Mouse (Mus musculus) midbrain, embryonic 13.5 days (tissue): ENCODE measurements around the gene Phf7. TPM values are rescaled to one million over a fixed set of nuclear protein-coding genes. Genes with fewer than 3 reads are reported as not detected.
A peak's percentile ranks its signal among the peaks of the same experiment; 100 is the strongest.

Experiments
- ATAC-seq: fragments of 200-750 bp; cut with Nextera tagmentation; 2 replicates; pipeline ENCODE4 v1.8.0; 2017; ENCODE audit warnings: mild to moderate bottlenecking, moderate TSS enrichment, moderate library complexity
- H3K27ac ChIP-seq: fragments of 300-500 bp; sonication (generic); 2 replicates; pipeline ENCODE4 v1.5.1; 2015; ENCODE audit warnings: inconsistent platforms, mild to moderate bottlenecking, moderate library complexity
- H3K27me3 ChIP-seq: fragments of 300-500 bp; sonication (generic); 2 replicates; pipeline ENCODE4 v1.6.1; 2015; ENCODE audit warnings: mild to moderate bottlenecking, inconsistent platforms
- H3K36me3 ChIP-seq: fragments of 300-500 bp; sonication (generic); 2 replicates; pipeline ENCODE4 v1.6.1; 2015; ENCODE audit warnings: mild to moderate bottlenecking, inconsistent platforms
- H3K4me1 ChIP-seq: fragments of 300-500 bp; sonication (generic); replicated peaks from 2 replicates; pipeline ENCODE4 v1.6.1; 2015; ENCODE audit warnings: inconsistent platforms
- H3K4me2 ChIP-seq: fragments of 300-500 bp; sonication (generic); replicated peaks from 2 replicates; pipeline ENCODE4 v1.6.1; 2015; ENCODE audit warnings: moderate library complexity, mild to moderate bottlenecking, inconsistent platforms
- H3K4me3 ChIP-seq: fragments of 300-500 bp; sonication (generic); replicated peaks from 2 replicates; pipeline ENCODE4 v1.5.1; 2015; ENCODE audit warnings: mild to moderate bottlenecking, inconsistent platforms
- H3K9ac ChIP-seq: fragments of 300-500 bp; sonication (generic); replicated peaks from 2 replicates; pipeline ENCODE4 v1.6.1; 2015; ENCODE audit warnings: mild to moderate bottlenecking, inconsistent platforms
- H3K9me3 ChIP-seq: fragments of 300-500 bp; sonication (generic); 2 replicates; pipeline ENCODE4 v1.6.1; 2016; ENCODE audit warnings: mild to moderate bottlenecking, inconsistent platforms
- WGBS: fragments of 180-500 bp; shearing (Covaris S2); methylation state at CpG from one replicate; pipeline ENCODE4 v1.1.7; 2015; 5-methylcytosine and 5-hydroxymethylcytosine counted together
- polyA plus RNA-seq: library from polyadenylated mRNA; unstranded; fragments of >200 nt; fragmentation: Nextera tagmentation; extraction: Ambion mirVana; gene quantifications from 2 replicates; pipeline ENCODE4 v1.2.1, GENCODE M21; 2015

The Phf7 gene
- polyA plus RNA-seq, 1 experiment from 2014 or later = 13.2 TPM

- Histone ChIP-seq H3K4me1 (peaks cover 29% of the 10 kb centered on the region), H3K27me3 (no peaks in the 10 kb centered on the region), H3K4me3 (no peak overlapping the region), H3K36me3 (peaks cover 88% of the 10 kb centered on the region), H3K27ac (no peak overlapping the region), H3K4me2 (no peak overlapping the region), H3K9me3 (no peaks in the 10 kb centered on the region), H3K9ac (no peak overlapping the region)
- no peak for ATAC-seq
- WGBS = 95% methylated on average over 7 of the region's 7 CpGs
These were observed 57.3 kb downstream of the Phf7 start for GRCm38 (mm10) chr14:31193791-31194190.

- Histone ChIP-seq H3K4me2 (no peak overlapping the region), H3K27me3 (no peaks in the 10 kb centered on the region), H3K27ac (no peak overlapping the region), H3K9me3 (no peaks in the 10 kb centered on the region), H3K4me3 (no peak overlapping the region), H3K4me1 (peaks cover 16% of the 10 kb centered on the region), H3K9ac (no peak overlapping the region), H3K36me3 (peaks cover 95% of the 10 kb centered on the region)
- no peak for ATAC-seq
- 88% methylated on average over 2 of the region's 2 CpGs for WGBS
These were observed 59.2 kb downstream of the Phf7 start for GRCm38 (mm10) chr14:31191936-31192335.

DNA sequence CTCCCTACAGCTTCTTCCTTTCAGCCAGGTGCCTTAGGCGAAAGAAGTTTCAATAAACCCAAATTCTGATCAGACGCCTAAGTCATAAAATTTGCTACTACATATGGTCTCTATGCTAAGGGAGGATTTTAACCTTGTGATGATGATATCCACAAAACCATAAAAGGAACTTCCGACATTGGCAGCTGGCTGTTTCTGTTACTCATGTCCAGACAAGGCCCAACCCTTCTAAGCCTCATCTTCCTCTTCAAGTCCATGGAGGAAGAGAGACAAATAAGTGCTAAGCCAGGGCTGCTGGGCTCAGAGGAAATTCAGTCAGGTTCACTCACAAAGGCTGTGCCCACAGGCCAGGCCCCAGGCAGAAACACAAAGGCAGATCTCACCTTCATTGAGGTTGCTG lies 61.8 kb downstream of the Phf7 start:
- H3K4me1 ChIP-seq = peaks cover 16% of the 10 kb centered on the region
- H3K36me3 ChIP-seq = peaks cover 98% of the 10 kb centered on the region
- H3K4me3 ChIP-seq = no peak overlapping the region
- no peaks in the 10 kb centered on the region for H3K27me3 ChIP-seq
- no peaks in the 10 kb centered on the region for H3K9me3 ChIP-seq
- no peak overlapping the region for H3K9ac ChIP-seq
- ATAC-seq = no peak
- WGBS = 90% methylated on average over 3 of the region's 3 CpGs
- no peak overlapping the region for H3K4me2 ChIP-seq
- H3K27ac ChIP-seq = peak overlapping the region; percentile 54; the same call in 1 of the 2 replicates

- Histone ChIP-seq H3K4me2 (no peak overlapping the region), H3K9ac (no peak overlapping the region), H3K36me3 (peaks cover 99% of the 10 kb centered on the region), H3K27ac (0 out of 2 replicates have a peak overlapping the region, but pooled peaks have one; percentile 51), H3K27me3 (no peaks in the 10 kb centered on the region), H3K9me3 (no peaks in the 10 kb centered on the region), H3K4me1 (peaks cover 16% of the 10 kb centered on the region), H3K4me3 (no peak overlapping the region)
- ATAC-seq = peak; percentile 85
- WGBS = 39% methylated on average over 6 of the region's 6 CpGs
These were observed 62.3 kb downstream of the Phf7 start for GRCm38 (mm10) chr14:31188771-31189181.

Other genes starting within 250 kb of the Phf7 start
- 58.5 and 60.1 TPM in 2 replicates for gene Glt8d1, start 249.9 kb downstream of the Phf7 start, polyA plus RNA-seq
- 293 and 296 TPM in 2 replicates for gene Spcs1, start 249.6 kb downstream of the Phf7 start, polyA plus RNA-seq
- 175 and 181 TPM in 2 replicates for gene Pbrm1, start 232.2 kb downstream of the Phf7 start, polyA plus RNA-seq
- 54.6 and 57.1 TPM in 2 replicates for gene Gnl3, start 232.2 kb downstream of the Phf7 start, polyA plus RNA-seq
- gene Smim4, start 122.4 kb downstream of the Phf7 start, polyA plus RNA-seq = 75.8 and 78.8 TPM in 2 replicates
- 280 and 317 TPM in 2 replicates for gene Nt5dc2, start 120.3 kb downstream of the Phf7 start, polyA plus RNA-seq
- gene Stab1, start 82.7 kb downstream of the Phf7 start, polyA plus RNA-seq = 19.8 and 23.2 TPM in 2 replicates
- gene Tnnc1, start 43.0 kb downstream of the Phf7 start, polyA plus RNA-seq = 1.1 and 1.9 TPM in 2 replicates
- 354 and 385 TPM in 2 replicates for gene Nisch, start 34.4 kb downstream of the Phf7 start, polyA plus RNA-seq
- 0.76 and 0.83 TPM in 2 replicates for gene Sema3g, start 33.5 kb downstream of the Phf7 start, polyA plus RNA-seq
- gene Bap1, start 133 bp upstream of the Phf7 start, polyA plus RNA-seq = 127 and 133 TPM in 2 replicates
- 5.0 and 5.3 TPM in 2 replicates for gene Dnah1, start 72.6 kb upstream of the Phf7 start, polyA plus RNA-seq
- gene Capn7, start 85.3 kb upstream of the Phf7 start, polyA plus RNA-seq = 66.3 and 69.7 TPM in 2 replicates
- 111 and 116 TPM in 2 replicates for gene Sh3bp5, start 184.8 kb upstream of the Phf7 start, polyA plus RNA-seq
- 11.6 and 12.2 TPM in 2 replicates for gene Eaf1, start 243.1 kb upstream of the Phf7 start, polyA plus RNA-seq
- gene Mettl6, start 243.7 kb upstream of the Phf7 start, polyA plus RNA-seq = 55.3 and 67.1 TPM in 2 replicates